Mouse (Mus musculus): ENCODE measurements at regions not wholly inside any gene's neighbourhood (a gene's known extent, or its start where the extent isn't known, plus 50 kb on each side); places are given as distances from the start of the nearest gene placed in this dataset.

DNA sequence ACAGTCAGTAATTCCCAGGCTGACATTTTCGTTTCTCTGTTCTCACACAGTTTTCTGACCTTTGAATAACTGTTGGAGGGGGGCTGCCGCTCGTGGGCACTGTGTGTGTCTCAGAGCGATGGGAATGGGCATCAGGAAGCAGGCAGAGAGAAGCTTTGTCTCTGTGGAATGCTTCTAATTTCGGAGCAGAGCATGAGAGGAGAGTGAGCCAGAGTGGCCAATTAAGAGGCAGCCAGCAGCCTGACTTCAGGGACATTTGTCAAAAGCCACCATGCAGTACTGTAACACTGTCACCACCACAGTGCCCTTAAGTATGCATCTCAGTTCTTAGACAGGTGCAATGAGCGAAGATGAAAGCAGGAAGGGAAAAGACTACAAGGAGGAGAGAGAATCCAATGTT, 592.1 kb downstream of the Dcdc2c start:
- Histone ChIP-seq H3K9ac (no peak overlapping the region), H3K27me3 (no peaks in the 10 kb centered on the region), H3K9me3 (replicated peaks) (no peaks in the 10 kb centered on the region), H3K4me2 (no peak overlapping the region), H3K36me3 (no peaks in the 10 kb centered on the region), H3K4me1 (replicated peaks) (no peaks in the 10 kb centered on the region), H3K27ac (no peak overlapping the region), H3K4me3 (replicated peaks) (no peak overlapping the region)
- ATAC-seq (ENCODE audit: low read depth) = no peak
- WGBS (ENCODE audit: insufficient replicate concordance) = 42% methylated on average over 6 of the region's 6 CpGs
- DNase-seq = no peak

DNA sequence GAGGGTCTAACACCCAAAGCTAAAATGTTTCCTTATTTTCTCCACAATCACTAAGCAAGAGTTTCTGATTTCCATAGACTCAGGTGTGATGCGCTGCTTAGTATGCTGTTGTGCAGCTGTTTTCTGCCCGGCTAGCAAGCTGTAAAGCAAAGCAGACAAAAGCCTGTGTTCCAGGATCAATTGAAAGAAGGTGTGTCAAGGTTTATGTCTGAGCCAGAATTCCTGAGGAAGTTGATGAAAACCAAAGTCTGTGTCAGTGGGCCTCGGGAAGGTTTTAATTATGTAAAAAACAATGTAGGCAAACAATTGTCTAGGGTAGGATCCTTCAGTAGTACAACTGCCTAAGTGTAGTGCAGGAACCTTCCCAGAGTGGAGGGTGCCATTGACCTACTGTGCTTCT, 604.6 kb downstream of the Dcdc2c start:
- Histone ChIP-seq H3K4me1 (replicated peaks) (no peaks in the 10 kb centered on the region), H3K27me3 (no peaks in the 10 kb centered on the region), H3K9me3 (replicated peaks) (no peaks in the 10 kb centered on the region), H3K9ac (no peak overlapping the region), H3K4me2 (no peak overlapping the region), H3K27ac (no peak overlapping the region), H3K36me3 (no peaks in the 10 kb centered on the region), H3K4me3 (replicated peaks) (no peak overlapping the region)
- WGBS (ENCODE audit: insufficient replicate concordance) = 47% methylated on average over 3 of the region's 3 CpGs
- DNase-seq (no peak), ATAC-seq (ENCODE audit: low read depth) (no peak)

DNA sequence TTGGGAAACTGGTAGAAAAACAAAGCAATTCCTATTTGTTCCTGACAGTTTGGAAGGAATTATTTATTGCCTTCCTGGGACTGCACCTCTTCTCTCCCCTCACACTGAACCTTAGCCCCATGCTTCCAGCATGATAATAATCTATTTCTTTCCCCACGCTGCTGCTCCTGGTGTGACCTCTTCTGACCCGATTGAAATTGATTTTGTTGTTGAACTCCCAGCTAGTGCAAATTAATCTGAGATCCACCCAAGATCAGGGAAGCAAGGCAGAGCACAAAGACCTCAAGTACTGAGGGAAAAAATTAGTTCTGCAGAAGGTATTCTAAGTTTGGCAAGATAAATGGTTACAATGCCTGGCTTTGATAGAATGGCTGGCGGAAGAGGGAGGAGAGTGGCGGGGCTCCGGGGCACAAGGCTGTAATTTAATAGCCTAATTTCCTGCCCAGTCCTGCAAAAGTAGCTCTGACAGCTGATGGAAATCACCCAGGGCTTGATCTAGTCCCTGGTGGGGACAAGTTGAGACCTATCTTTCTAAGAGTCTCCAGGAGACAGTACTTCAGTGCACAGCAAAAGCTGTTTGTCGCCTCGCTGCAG, 604.6 kb upstream of the Sox11 start:
- 54% methylated on average over 7 of the region's 7 CpGs for WGBS (ENCODE audit: insufficient replicate concordance)
- no peak overlapping the region for H3K4me3 ChIP-seq (replicated peaks)
- H3K27me3 ChIP-seq = no peaks in the 10 kb centered on the region
- no peak overlapping the region for H3K9ac ChIP-seq
- ATAC-seq (ENCODE audit: low read depth) (no peak), DNase-seq (no peak)
- no peak overlapping the region for H3K4me2 ChIP-seq
- H3K36me3 ChIP-seq = no peaks in the 10 kb centered on the region
- H3K27ac ChIP-seq = no peak overlapping the region
- no peaks in the 10 kb centered on the region for H3K9me3 ChIP-seq (replicated peaks)
- H3K4me1 ChIP-seq (replicated peaks) = no peaks in the 10 kb centered on the region

DNA sequence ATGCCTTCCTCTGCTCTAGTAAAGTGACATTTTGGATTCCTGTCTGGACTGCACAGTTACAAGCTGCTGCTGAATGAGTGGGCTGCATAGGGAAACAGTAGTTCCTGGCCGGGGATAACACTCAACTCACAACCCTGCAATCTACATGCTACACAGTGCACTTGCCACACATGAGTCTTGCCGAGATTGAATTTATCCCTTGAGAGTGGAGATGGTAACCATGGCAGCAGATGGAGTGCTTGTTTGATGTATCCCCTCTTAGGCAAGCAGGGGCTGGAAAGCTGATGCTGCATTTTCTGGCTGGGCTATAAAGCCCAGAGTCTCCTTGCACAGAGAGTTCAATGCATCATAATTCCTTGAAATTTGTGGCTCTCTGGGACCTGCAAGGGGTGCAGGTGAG, 603.0 kb upstream of the Sox11 start:
- DNase-seq (no peak), ATAC-seq (ENCODE audit: low read depth) (no peak)
- Histone ChIP-seq H3K27ac (no peak overlapping the region), H3K27me3 (no peaks in the 10 kb centered on the region), H3K9ac (no peak overlapping the region), H3K4me1 (replicated peaks) (no peaks in the 10 kb centered on the region), H3K36me3 (no peaks in the 10 kb centered on the region), H3K4me2 (no peak overlapping the region), H3K9me3 (replicated peaks) (no peaks in the 10 kb centered on the region), H3K4me3 (replicated peaks) (no peak overlapping the region)
- 42% methylated on average over 2 of the region's 2 CpGs for WGBS (ENCODE audit: insufficient replicate concordance)

DNA sequence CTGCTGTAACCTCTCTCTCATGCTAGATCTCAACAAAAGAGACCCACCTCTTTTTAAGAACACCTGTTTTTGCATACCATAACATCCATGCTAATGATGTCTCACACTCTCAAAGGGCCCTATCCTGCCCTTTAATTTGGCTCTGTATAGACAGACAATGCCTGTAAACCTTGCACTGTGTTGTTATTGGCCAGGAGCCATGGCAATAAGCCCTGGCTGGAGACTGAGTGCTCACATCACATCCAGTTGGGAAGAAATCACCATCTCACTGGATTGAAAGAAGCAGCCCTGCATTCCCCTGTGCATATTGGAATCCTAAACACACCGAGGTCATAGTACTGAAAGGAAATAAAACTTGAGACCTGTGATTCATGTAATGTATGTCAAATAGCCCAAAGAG, 598.7 kb upstream of the Sox11 start:
- H3K27ac ChIP-seq = no peak overlapping the region
- no peak overlapping the region for H3K4me2 ChIP-seq
- H3K9me3 ChIP-seq (replicated peaks) = no peaks in the 10 kb centered on the region
- no peaks in the 10 kb centered on the region for H3K36me3 ChIP-seq
- DNase-seq (no peak), ATAC-seq (ENCODE audit: low read depth) (no peak)
- H3K4me1 ChIP-seq (replicated peaks) = no peaks in the 10 kb centered on the region
- 55% methylated on average over 1 of the region's 1 CpGs for WGBS (ENCODE audit: insufficient replicate concordance)
- H3K27me3 ChIP-seq = no peaks in the 10 kb centered on the region
- H3K9ac ChIP-seq = no peak overlapping the region
- no peak overlapping the region for H3K4me3 ChIP-seq (replicated peaks)

DNA sequence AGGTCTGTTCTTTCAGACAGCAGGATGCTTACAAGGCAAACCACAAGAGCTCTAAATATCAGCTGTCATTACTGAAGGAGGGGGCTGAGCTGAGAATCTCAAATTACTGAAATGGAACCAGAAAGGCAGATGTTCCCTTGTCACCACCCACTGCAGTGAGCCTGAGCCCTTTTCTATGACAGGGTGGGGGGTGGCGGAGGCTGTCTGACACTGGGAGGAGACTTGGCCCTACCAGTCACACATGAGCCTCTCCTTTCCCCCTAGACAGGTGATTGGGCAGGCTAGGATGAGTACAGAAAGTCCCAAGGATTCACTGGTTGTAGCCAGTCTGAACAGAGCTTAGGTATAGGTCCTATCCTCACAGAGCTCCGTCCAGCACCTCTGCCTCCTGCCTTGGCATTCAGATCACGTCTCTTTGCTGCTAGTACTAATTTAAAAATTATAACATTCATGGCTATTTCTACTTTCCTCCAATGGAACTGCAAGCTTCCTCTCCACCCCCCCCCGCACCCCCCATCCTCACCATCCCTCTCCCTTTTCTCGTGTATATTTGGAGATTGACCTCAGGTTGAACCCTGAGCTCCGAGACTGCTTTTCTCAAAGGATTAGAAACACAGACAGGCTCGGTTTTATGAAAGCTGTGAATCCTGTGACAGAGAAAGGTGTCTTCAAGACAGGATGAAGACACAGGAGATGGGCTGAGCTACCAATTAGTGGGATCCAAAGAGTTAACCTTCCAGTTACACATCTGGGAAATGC, 590.2 kb upstream of the Sox11 start:
- Histone ChIP-seq H3K4me1 (replicated peaks) (no peaks in the 10 kb centered on the region), H3K9me3 (replicated peaks) (no peaks in the 10 kb centered on the region), H3K4me3 (replicated peaks) (no peak overlapping the region), H3K27ac (no peak overlapping the region), H3K27me3 (no peaks in the 10 kb centered on the region), H3K9ac (no peak overlapping the region), H3K36me3 (no peaks in the 10 kb centered on the region), H3K4me2 (no peak overlapping the region)
- no peak for ATAC-seq (ENCODE audit: low read depth)
- DNase-seq = no peak
- WGBS (ENCODE audit: insufficient replicate concordance) = 37% methylated on average over 7 of the region's 7 CpGs

DNA sequence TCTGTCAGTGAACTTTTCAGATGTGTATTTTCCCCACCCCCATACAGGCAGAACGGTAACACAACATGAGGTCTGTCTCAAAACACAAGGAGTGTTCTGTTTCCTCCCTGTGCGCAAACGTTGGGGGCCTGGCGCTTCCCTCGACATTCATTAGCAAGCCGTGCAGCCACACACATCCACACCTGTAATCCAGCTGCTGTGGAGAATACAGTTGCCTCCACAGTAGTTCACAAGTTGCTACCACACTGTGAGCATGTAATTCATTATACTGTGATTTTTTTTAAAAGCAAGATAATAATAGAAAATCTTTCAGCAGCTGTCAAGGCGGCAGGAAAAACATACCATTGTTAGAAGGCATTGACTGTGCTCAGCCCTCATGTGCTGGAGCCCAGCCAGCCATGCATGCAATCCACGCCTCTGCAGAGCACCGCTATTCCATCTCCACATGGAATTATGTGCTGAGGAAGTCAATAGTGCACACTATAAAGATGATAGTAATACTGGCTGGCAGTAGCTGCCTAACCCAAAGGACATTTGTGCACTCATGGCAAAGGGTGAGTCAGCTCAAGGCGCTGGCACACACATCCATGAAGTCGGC, 586.1 kb upstream of the Sox11 start:
- no peak for DNase-seq
- H3K27me3 ChIP-seq = no peaks in the 10 kb centered on the region
- no peaks in the 10 kb centered on the region for H3K9me3 ChIP-seq (replicated peaks)
- no peak overlapping the region for H3K4me3 ChIP-seq (replicated peaks)
- no peak overlapping the region for H3K27ac ChIP-seq
- no peak for ATAC-seq (ENCODE audit: low read depth)
- no peaks in the 10 kb centered on the region for H3K36me3 ChIP-seq
- H3K4me2 ChIP-seq = no peak overlapping the region
- no peaks in the 10 kb centered on the region for H3K4me1 ChIP-seq (replicated peaks)
- H3K9ac ChIP-seq = no peak overlapping the region
- 66% methylated on average over 11 of the region's 11 CpGs for WGBS (ENCODE audit: insufficient replicate concordance)

DNA sequence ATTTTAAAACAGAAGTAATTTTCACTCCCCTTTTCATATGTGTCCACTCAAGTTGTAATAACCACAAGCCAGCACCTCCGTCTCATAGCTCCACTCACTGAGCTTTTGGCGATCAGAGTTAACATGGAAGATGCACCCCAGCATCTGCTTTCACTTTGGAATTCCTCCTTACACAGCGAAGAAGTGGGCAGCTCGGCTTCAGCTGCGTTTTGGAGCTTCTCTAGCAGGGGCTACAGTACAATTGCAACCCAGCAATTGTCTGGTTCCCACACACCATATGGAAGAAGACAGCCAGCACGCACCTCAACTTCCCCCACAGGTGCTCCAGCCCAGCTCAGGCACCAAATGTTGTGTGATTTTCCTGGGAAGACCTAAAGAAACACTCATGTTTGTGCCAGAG, 584.4 kb upstream of the Sox11 start:
- Histone ChIP-seq H3K36me3 (no peaks in the 10 kb centered on the region), H3K9ac (no peak overlapping the region), H3K27ac (no peak overlapping the region), H3K27me3 (no peaks in the 10 kb centered on the region), H3K9me3 (replicated peaks) (no peaks in the 10 kb centered on the region), H3K4me3 (replicated peaks) (no peak overlapping the region), H3K4me2 (no peak overlapping the region), H3K4me1 (replicated peaks) (no peaks in the 10 kb centered on the region)
- no peak for DNase-seq
- ATAC-seq (ENCODE audit: low read depth) = no peak
- WGBS (ENCODE audit: insufficient replicate concordance) = 66% methylated on average over 6 of the region's 6 CpGs

DNA sequence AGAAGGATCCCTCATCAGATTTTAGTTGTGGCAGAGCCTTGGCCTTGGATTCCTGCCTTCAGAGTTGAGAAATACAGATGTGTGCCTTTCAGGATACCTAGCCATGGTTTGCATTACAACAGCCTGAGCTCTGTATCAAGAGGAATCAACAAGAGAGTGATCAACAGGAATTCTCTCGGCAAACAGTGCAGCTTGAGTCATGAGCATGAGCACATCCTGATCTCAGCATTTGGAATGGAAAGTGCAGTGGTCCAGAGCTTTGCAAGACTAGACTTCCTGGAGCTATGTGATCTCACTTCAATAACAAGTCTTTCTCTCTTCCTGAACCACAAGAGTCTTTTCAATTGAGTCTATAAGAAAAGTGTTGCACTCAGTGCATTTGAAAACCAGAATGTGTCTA, 578.2 kb upstream of the Sox11 start:
- H3K9ac ChIP-seq = no peak overlapping the region

DNA sequence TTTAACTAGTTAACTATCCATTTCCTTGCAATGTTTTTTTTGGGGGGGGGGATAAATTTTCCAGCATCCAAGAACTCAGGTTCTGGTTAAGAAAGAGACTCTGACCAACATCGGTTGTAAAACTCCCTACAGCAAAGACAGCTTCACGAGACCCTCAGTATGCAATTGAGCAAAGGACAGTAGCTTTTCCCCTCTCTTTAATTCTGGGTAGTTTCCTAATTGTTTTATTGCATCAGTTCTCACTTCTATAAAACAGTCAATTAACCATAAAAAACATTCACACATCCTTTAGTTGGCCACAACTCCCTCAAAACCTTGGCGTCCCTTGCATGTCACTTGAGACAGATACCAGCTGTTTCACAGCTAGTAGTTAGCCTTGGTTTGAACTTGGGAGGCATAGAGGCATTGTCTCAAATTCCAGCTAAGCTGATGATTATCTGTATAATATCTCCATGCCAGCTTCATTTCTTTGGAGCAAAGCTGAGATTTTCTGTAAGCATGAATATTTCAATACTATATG, 574.1 kb upstream of the Sox11 start:
- Histone ChIP-seq H3K4me2 (no peak overlapping the region), H3K9ac (no peak overlapping the region), H3K9me3 (replicated peaks) (no peaks in the 10 kb centered on the region), H3K27me3 (no peaks in the 10 kb centered on the region), H3K4me1 (replicated peaks) (no peaks in the 10 kb centered on the region), H3K27ac (no peak overlapping the region), H3K36me3 (no peaks in the 10 kb centered on the region), H3K4me3 (replicated peaks) (no peak overlapping the region)
- ATAC-seq (ENCODE audit: low read depth) = no peak
- no peak for DNase-seq
- WGBS (ENCODE audit: insufficient replicate concordance) = 50% methylated on average over 3 of the region's 3 CpGs

More for the DNA sequence above, 578.2 kb upstream of the Sox11 start:
- H3K36me3 ChIP-seq = no peaks in the 10 kb centered on the region
- H3K27me3 ChIP-seq = no peaks in the 10 kb centered on the region
- no peak for DNase-seq
- no peak overlapping the region for H3K4me3 ChIP-seq (replicated peaks)
- no peak overlapping the region for H3K27ac ChIP-seq
- H3K4me2 ChIP-seq = no peak overlapping the region
- no peaks in the 10 kb centered on the region for H3K4me1 ChIP-seq (replicated peaks)
- no peaks in the 10 kb centered on the region for H3K9me3 ChIP-seq (replicated peaks)
- ATAC-seq (ENCODE audit: low read depth) = no peak
- WGBS (ENCODE audit: insufficient replicate concordance) = 44% methylated on average over 1 of the region's 1 CpGs

DNA sequence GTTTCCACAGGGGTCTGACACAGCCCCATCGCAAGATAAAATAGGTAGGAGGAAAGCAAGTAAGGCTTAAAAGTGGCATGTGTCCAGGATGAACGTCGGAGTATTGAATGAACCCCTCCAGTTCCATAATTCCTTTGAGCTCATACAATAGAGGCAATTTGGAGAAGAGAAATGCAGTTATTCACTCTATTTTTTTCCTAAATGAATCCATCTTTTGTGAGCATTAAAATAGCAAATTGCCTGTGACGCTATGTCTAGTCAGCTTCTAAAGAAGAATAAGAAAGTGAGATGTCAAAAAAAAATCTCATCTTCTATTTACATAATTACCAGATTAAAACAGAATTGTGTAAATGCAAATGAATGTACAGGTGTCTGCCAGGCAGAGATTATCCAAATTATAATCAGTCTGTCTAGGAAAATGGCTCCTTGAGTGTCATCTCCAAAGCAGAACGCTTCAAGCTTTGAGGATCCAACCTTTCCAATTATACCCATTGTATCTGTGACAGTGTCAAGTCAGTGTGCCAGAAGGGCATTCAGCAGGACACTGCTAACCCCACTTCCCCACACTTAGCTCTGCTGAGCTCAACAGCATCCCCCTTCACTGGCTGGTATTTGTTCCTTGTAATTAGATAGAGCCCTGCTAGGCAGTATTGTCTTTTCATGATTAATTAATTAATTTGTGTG, 567.2 kb upstream of the Sox11 start:
- 76% methylated on average over 5 of the region's 5 CpGs for WGBS (ENCODE audit: insufficient replicate concordance)
- Histone ChIP-seq H3K4me2 (no peak overlapping the region), H3K4me3 (replicated peaks) (no peak overlapping the region), H3K27ac (no peak overlapping the region), H3K4me1 (replicated peaks) (no peaks in the 10 kb centered on the region), H3K27me3 (no peaks in the 10 kb centered on the region), H3K9ac (no peak overlapping the region), H3K9me3 (replicated peaks) (no peaks in the 10 kb centered on the region), H3K36me3 (no peaks in the 10 kb centered on the region)
- ATAC-seq (ENCODE audit: low read depth) = no peak
- DNase-seq = no peak
